Mouse (Mus musculus): Measurements from ENCODE around the gene Vrk2.

Gene Vrk2

GRCm38 (mm10) chr11:26593061-26594059 lies at the start of gene Vrk2, which contains the start of gene Gm6899:
Vrk2 (minus strand) TSS chr11:26593999.
Gm6899 (plus strand) TSS chr11:26593241.
- peak; percentile 94 for DNase-seq (ENCODE audit: low read depth)

GRCm38 (mm10) chr11:26642141-26642540 lies 48.3 kb upstream of the Vrk2 start:
- peak; percentile 21 for DNase-seq (ENCODE audit: low read depth)

GRCm38 (mm10) chr11:26640314-26640785 lies 46.6 kb upstream of the Vrk2 start:
- DNase-seq (ENCODE audit: low read depth), result peak; percentile 57

- no peak for DNase-seq (ENCODE audit: low read depth)
Observed at GRCm38 (mm10) chr11:26636239-26636638, 42.4 kb upstream of the Vrk2 start.

GRCm38 (mm10) chr11:26622727-26623126 lies 28.9 kb upstream of the Vrk2 start:
- no peak for DNase-seq (ENCODE audit: low read depth)

GRCm38 (mm10) chr11:26618475-26619223 lies 24.9 kb upstream of the Vrk2 start:
- DNase-seq (ENCODE audit: low read depth), result no peak

- DNase-seq (ENCODE audit: low read depth), result no peak
Observed at GRCm38 (mm10) chr11:26608795-26609194, 15.0 kb upstream of the Vrk2 start.

GRCm38 (mm10) chr11:26604061-26604655 lies 10.4 kb upstream of the Vrk2 start:
- no peak for DNase-seq (ENCODE audit: low read depth)

GRCm38 (mm10) chr11:26601571-26602175 lies 7.9 kb upstream of the Vrk2 start:
- DNase-seq (ENCODE audit: low read depth), result peak; percentile 23

- no peak for DNase-seq (ENCODE audit: low read depth)
Observed at GRCm38 (mm10) chr11:26600692-26601091, 6.9 kb upstream of the Vrk2 start.

- no peak for DNase-seq (ENCODE audit: low read depth)
Observed at GRCm38 (mm10) chr11:26598876-26599275, 5.1 kb upstream of the Vrk2 start.

- peak; percentile 49 for DNase-seq (ENCODE audit: low read depth)
Observed at GRCm38 (mm10) chr11:26597761-26598160, 4.0 kb upstream of the Vrk2 start.

- no peak for DNase-seq (ENCODE audit: low read depth)
Observed at GRCm38 (mm10) chr11:26597145-26597544, 3.3 kb upstream of the Vrk2 start.

- no peak for DNase-seq (ENCODE audit: low read depth)
Observed at GRCm38 (mm10) chr11:26596186-26596585, 2.4 kb upstream of the Vrk2 start.

- DNase-seq (ENCODE audit: low read depth), result peak; percentile 21
Observed at GRCm38 (mm10) chr11:26594487-26594886, 688 bp upstream of the Vrk2 start.

GRCm38 (mm10) chr11:26592395-26593053 lies 1.3 kb downstream of the Vrk2 start:
- peak; percentile 9 for DNase-seq (ENCODE audit: low read depth)

- DNase-seq (ENCODE audit: low read depth), result no peak
Observed at GRCm38 (mm10) chr11:26587184-26587524, 6.6 kb downstream of the Vrk2 start.

GRCm38 (mm10) chr11:26586367-26587183 lies 7.2 kb downstream of the Vrk2 start:
- DNase-seq (ENCODE audit: low read depth), result no peak

GRCm38 (mm10) chr11:26585409-26586366 lies 8.1 kb downstream of the Vrk2 start:
- DNase-seq (ENCODE audit: low read depth), result no peak

Data from NIH3T3 (cell line).